Mouse (Mus musculus): ENCODE results near the gene Cdh5. TPM values are rescaled to one million over a fixed set of nuclear protein-coding genes. Genes with fewer than 3 reads are reported as not detected.
"Not testable (repeated sequence)": the region's sequence is repeated elsewhere in the genome, so short reads cannot be mapped to it uniquely, and the experiment has no call there.

Cdh5 gene
- total RNA-seq (2021): 100 to 1,000 TPM; 134 to 136 TPM
- long read RNA-seq, experiment 1, transcript Cdh5-201 (12 exons, 3,995 nt): major isoform, 13 of 28 reads
- long read RNA-seq, experiment 1, partial matches to known transcripts: 14 of 28 reads
- long read RNA-seq, experiment 1, other reads (novel, unspliced or antisense): 1 of 28 reads
- long read RNA-seq, experiment 2, transcript Cdh5-201 (12 exons, 3,995 nt): major isoform, 21 of 38 reads
- long read RNA-seq, experiment 2, partial matches to known transcripts: 6 of 38 reads
- long read RNA-seq, experiment 2, other reads (novel, unspliced or antisense): 11 of 38 reads

- DNase-seq: peak; percentile 44
- intact Hi-C loops (cut with DNase I; ENCODE audit: low total_unique reads): loop anchor here (5.0 kb wide), 1 partner anchor 41 kb away; no protein-coding TSS in a partner anchor
Measured at GRCm38 (mm10) chr8:104101415-104101814, at the start of gene Cdh5. Cdh5 (plus strand) TSS chr8:104101625.

GRCm38 (mm10) chr8:104059922-104060321 is 41.5 kb upstream of the Cdh5 start:
- DNase-seq: no peak
- intact Hi-C loops (cut with DNase I; ENCODE audit: low total_unique reads): no loop called here

- DNase-seq: no peak
- intact Hi-C loops (cut with DNase I; ENCODE audit: low total_unique reads): no loop called here
Measured at GRCm38 (mm10) chr8:104060446-104060845, 41.0 kb upstream of the Cdh5 start.

GRCm38 (mm10) chr8:104061048-104061988 is 40.1 kb upstream of the Cdh5 start:
- intact Hi-C loops (cut with DNase I; ENCODE audit: low total_unique reads): no loop called here

GRCm38 (mm10) chr8:104061989-104062820 is 39.2 kb upstream of the Cdh5 start:
- intact Hi-C loops (cut with DNase I; ENCODE audit: low total_unique reads): no loop called here
- DNase-seq: peak; percentile 21

More at GRCm38 (mm10) chr8:104061048-104061988, 40.1 kb upstream of the Cdh5 start:
- DNase-seq: no peak

GRCm38 (mm10) chr8:104065223-104065622 is 36.2 kb upstream of the Cdh5 start:
- peak; percentile 23 for DNase-seq
- intact Hi-C loops (cut with DNase I; ENCODE audit: low total_unique reads): no loop called here

GRCm38 (mm10) chr8:104065906-104066518 is 35.4 kb upstream of the Cdh5 start:
- intact Hi-C loops (cut with DNase I; ENCODE audit: low total_unique reads): no loop called here
- DNase-seq: no peak

- intact Hi-C loops (cut with DNase I; ENCODE audit: low total_unique reads): no loop called here
- DNase-seq: no peak
Measured at GRCm38 (mm10) chr8:104067390-104067925, 34.0 kb upstream of the Cdh5 start.

GRCm38 (mm10) chr8:104068421-104069035 is 32.9 kb upstream of the Cdh5 start:
- intact Hi-C loops (cut with DNase I; ENCODE audit: low total_unique reads): no loop called here

GRCm38 (mm10) chr8:104070201-104070865 is 31.1 kb upstream of the Cdh5 start:
- DNase-seq; intact Hi-C loops (cut with DNase I; ENCODE audit: low total_unique reads): not testable (repeated sequence)

More at GRCm38 (mm10) chr8:104068421-104069035, 32.9 kb upstream of the Cdh5 start:
- DNase-seq: no peak

GRCm38 (mm10) chr8:104070949-104071348 is 30.5 kb upstream of the Cdh5 start:
- intact Hi-C loops (cut with DNase I; ENCODE audit: low total_unique reads): no loop called here
- no peak for DNase-seq

GRCm38 (mm10) chr8:104075079-104075478 is 26.3 kb upstream of the Cdh5 start:
- no peak for DNase-seq
- intact Hi-C loops (cut with DNase I; ENCODE audit: low total_unique reads): no loop called here

- DNase-seq: no peak
- intact Hi-C loops (cut with DNase I; ENCODE audit: low total_unique reads): no loop called here
Measured at GRCm38 (mm10) chr8:104076541-104077412, 24.6 kb upstream of the Cdh5 start.

- intact Hi-C loops (cut with DNase I; ENCODE audit: low total_unique reads): no loop called here
- DNase-seq: no peak
Measured at GRCm38 (mm10) chr8:104078091-104078490, 23.3 kb upstream of the Cdh5 start.

GRCm38 (mm10) chr8:104085281-104085680 is 16.1 kb upstream of the Cdh5 start:
- DNase-seq: no peak
- intact Hi-C loops (cut with DNase I; ENCODE audit: low total_unique reads): no loop called here

- intact Hi-C loops (cut with DNase I; ENCODE audit: low total_unique reads): no loop called here
- no peak for DNase-seq
Measured at GRCm38 (mm10) chr8:104086615-104087014, 14.8 kb upstream of the Cdh5 start.

GRCm38 (mm10) chr8:104087091-104087490 is 14.3 kb upstream of the Cdh5 start:
- no peak for DNase-seq
- intact Hi-C loops (cut with DNase I; ENCODE audit: low total_unique reads): no loop called here
